Mouse (Mus musculus): ENCODE results near the gene Gm49358. TPM values are rescaled to one million over a fixed set of nuclear protein-coding genes. Genes with fewer than 3 reads are reported as not detected.

The Gm49358 gene
- polyA plus RNA-seq, 1 experiment = not detected

DNA sequence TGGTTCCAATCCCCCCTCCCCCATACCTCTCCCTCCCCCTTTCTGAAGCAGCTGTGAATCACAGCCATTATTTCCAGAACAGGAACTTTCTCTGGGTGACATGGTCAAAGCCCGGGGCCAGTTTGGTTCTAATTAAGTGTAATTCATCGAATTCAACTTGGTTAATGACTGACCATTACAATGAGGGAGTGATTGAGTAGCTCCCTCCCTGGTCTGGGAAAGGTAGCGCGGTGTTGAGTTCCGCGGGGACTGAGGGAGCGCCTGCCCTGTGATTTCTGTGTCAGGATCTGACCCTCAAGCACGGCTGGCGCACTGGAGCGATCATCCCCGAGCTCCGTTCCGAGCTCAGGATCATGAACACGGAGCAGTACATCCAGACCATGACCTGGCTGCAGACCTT lies 61.1 kb downstream of the Gm49358 start:
- Histone ChIP-seq H3K36me3 (replicated peaks; ENCODE audit: low read length) (peaks cover 100% of the 10 kb centered on the region), H3K4me3 (replicated peaks) (no peak overlapping the region)
- TF ChIP-seq GATA1 (IDR thresholded peaks at IDR 0.05; ENCODE audit: borderline replicate concordance, low read length) (no peak), FLI1 (IDR thresholded peaks at IDR 0.05; ENCODE audit: low read length) (no peak)

DNA sequence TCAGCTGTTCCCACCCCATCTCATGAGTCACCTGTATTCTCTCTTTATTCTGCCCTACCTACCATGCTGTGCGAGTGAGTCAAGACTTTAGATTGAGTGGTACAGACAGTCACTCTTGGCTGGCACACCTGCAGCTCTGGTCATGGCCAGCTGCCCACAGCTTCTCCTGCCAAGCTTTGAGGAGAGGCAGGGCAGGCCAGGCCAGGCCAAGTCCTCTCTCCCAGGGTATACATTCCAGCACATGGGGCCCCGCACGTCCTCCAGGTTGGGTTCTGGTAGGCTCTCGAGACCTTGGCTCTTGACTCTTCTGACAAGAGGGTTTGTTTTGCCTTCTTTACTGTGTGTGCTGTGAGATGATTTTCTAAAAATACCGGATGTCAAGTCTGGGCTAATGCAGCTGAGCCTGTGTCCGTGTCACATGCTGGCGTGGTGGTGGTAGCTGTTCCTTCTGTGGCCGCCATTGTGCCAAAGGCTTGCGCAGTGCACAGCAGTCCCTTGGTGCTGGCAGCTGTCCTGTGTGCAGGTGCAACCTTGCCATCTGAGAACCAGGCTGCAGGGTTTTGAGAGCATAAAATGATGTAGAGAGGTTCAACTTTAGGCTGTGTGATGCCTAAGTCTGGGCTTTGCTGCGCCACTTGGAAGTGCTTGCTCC lies 62.2 kb downstream of the Gm49358 start:
- peaks cover 98% of the 10 kb centered on the region for H3K36me3 ChIP-seq (replicated peaks; ENCODE audit: low read length)
- no peak overlapping the region for H3K4me3 ChIP-seq (replicated peaks)
- TF ChIP-seq FLI1 (IDR thresholded peaks at IDR 0.05; ENCODE audit: low read length) = no peak
- TF ChIP-seq GATA1 (IDR thresholded peaks at IDR 0.05; ENCODE audit: borderline replicate concordance, low read length) = no peak
- no peaks in the 10 kb centered on the region; the same call in 1 of the 2 replicates for H3K4me1 ChIP-seq
- peaks cover 14% of the 10 kb centered on the region for H3K9me3 ChIP-seq
- no peaks in the 10 kb centered on the region for H3K27me3 ChIP-seq (replicated peaks)

More for the DNA sequence above, 61.1 kb downstream of the Gm49358 start:
- Histone ChIP-seq H3K9me3 (peaks cover 14% of the 10 kb centered on the region), H3K4me1 (peaks cover 2% of the 10 kb centered on the region; the same call in 1 of the 2 replicates), H3K27me3 (replicated peaks) (no peaks in the 10 kb centered on the region)

DNA sequence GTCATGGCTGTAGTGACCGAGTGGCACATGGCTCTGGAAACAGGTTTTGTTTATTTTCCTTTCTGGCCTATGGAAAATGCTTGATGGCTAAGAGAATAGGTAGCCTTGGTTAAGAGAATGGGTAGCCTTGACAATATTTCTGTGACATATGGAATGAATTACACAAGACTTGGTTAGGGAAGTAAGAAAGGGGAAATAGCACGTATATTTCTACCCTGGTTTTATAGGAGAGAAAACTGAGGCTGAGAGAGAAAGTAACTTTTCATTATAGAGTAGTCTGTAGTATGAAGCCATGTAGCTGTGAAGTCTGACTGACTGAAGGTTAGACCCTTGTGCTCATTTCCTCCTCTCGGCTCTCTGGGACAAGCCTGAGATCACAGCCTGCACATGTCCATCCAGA lies 63.2 kb downstream of the Gm49358 start:
- H3K36me3 ChIP-seq (replicated peaks; ENCODE audit: low read length) = peaks cover 98% of the 10 kb centered on the region
- TF ChIP-seq GATA1 (IDR thresholded peaks at IDR 0.05; ENCODE audit: borderline replicate concordance, low read length) = no peak
- TF ChIP-seq FLI1 (IDR thresholded peaks at IDR 0.05; ENCODE audit: low read length) = no peak
- peaks cover 14% of the 10 kb centered on the region for H3K9me3 ChIP-seq

DNA sequence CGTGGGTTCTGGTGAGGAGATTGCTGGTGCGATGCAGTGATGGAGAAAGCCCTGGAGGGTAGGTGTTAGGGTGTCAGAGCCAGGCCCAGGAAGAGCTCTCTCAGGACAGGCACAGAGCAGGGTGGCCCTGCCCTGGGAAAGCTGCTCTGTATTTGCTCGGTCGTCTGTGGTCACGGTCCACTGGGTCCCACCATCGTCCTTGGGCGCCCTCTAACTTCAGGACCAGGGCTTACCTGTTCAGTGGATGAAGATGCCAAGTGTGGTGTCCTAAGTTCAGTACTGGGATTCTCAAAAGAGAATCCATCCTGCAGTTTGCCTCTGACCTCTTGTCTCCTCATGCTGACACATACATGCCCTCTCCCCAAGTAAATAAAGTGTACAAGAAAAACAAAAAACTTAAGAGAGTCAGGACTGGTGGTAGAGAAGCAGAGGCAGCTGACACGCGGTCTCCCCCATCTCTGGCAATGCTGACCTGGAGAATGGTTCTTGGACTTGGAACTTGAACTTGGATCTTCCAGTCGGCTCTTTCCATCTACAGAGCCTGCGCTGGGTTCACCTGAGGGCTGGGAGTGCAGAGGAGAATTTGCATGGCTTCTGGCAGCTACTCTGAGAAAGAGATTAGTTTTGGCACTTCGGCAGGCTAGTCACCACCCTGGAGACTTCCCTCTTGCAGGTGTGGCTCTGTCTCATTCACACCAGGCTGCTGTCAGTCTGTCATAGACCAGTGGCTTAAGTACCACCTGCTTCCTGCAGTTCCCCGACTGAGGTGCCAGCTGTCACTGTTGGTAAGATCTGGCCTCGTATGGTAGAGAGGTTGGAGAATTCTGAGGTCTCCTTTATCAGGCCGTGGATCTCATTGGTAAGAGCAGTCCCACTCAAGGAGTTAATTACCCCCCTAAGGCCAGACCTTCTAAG lies 64.7 kb downstream of the Gm49358 start:
- TF ChIP-seq GATA1 (IDR thresholded peaks at IDR 0.05; ENCODE audit: borderline replicate concordance, low read length) (no peak), FLI1 (IDR thresholded peaks at IDR 0.05; ENCODE audit: low read length) (no peak)
- H3K9me3 ChIP-seq = peaks cover 14% of the 10 kb centered on the region
- no peaks in the 10 kb centered on the region for H3K27me3 ChIP-seq (replicated peaks)
- peaks cover 6% of the 10 kb centered on the region for H3K4me1 ChIP-seq
- H3K36me3 ChIP-seq (replicated peaks; ENCODE audit: low read length) = peaks cover 98% of the 10 kb centered on the region
- H3K4me3 ChIP-seq (replicated peaks) = no peak overlapping the region

More for the DNA sequence above, 63.2 kb downstream of the Gm49358 start:
- no peak overlapping the region for H3K4me3 ChIP-seq (replicated peaks)
- no peaks in the 10 kb centered on the region for H3K27me3 ChIP-seq (replicated peaks)
- no peaks in the 10 kb centered on the region; the same call in 1 of the 2 replicates for H3K4me1 ChIP-seq

DNA sequence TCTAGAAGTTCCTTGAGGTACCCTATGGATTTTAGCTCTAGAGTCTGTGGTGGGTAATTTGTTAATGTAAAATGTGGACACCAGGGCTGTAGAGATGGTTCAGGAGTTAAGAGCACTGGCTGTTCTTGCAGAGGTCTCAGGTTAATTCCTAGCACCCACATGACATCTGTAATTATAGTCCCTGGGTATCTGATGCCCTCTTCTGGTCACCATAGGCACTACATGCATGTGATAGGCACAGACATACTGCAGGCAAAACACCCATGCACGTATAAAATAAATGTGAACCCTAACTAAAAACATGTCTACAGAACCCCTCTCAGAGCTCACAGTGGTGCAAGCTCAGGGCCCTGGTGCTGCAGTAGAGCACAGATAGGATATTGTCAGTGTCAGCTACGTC lies 65.7 kb downstream of the Gm49358 start:
- TF ChIP-seq GATA1 (IDR thresholded peaks at IDR 0.05; ENCODE audit: borderline replicate concordance, low read length) (no peak), FLI1 (IDR thresholded peaks at IDR 0.05; ENCODE audit: low read length) (no peak)
- Histone ChIP-seq H3K9me3 (peaks cover 14% of the 10 kb centered on the region), H3K4me1 (peaks cover 6% of the 10 kb centered on the region), H3K36me3 (replicated peaks; ENCODE audit: low read length) (peaks cover 98% of the 10 kb centered on the region), H3K27me3 (replicated peaks) (no peaks in the 10 kb centered on the region), H3K4me3 (replicated peaks) (no peak overlapping the region)

DNA sequence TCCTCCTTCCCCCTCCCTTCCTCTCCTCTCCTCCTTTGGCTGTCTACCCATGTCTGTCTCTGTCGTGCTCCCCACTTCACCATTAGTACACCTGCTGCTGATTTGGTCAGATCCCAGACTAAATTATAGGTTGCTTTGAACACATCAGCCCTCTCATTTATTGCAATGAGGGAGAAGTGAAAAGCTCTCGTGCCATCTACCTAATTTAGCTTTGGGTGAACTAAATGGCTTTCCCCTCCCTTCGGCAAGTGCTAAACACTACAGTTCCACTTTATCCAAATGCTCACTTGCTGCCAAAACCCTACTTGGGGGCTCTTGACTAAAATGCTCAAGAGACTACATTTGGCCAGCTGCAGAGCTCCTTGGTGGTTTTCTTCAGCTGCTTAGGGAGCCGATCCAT lies 73.0 kb downstream of the Gm49358 start:
- H3K27me3 ChIP-seq (replicated peaks) = no peaks in the 10 kb centered on the region
- peaks cover 14% of the 10 kb centered on the region; the same call in 1 of the 2 replicates for H3K4me1 ChIP-seq
- H3K4me3 ChIP-seq (replicated peaks) = no peak overlapping the region
- H3K9me3 ChIP-seq = no peaks in the 10 kb centered on the region
- H3K36me3 ChIP-seq (replicated peaks; ENCODE audit: low read length) = peaks cover 80% of the 10 kb centered on the region
- TF ChIP-seq FLI1 (IDR thresholded peaks at IDR 0.05; ENCODE audit: low read length) = no peak
- TF ChIP-seq GATA1 (IDR thresholded peaks at IDR 0.05; ENCODE audit: borderline replicate concordance, low read length) = no peak

DNA sequence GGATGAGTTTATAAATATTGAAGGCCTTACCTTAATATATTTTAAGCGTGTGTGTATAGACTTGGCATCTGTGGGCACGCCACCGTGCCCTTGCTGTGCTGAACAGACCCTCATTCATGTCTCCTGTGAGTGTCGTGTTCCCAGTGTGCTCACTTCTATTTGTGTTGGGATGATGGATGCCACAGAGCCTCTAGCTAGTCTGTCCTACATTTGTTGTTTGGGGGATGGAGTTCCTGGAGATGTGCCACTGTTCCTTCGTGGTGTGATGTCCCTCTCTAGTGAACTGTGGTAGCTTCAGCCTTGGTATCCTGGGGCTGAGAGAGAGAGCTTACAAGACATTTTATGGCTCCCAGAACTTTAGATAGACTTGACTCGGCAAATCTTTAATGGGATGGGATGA lies 75.1 kb downstream of the Gm49358 start:
- H3K27me3 ChIP-seq (replicated peaks) = no peaks in the 10 kb centered on the region
- H3K4me1 ChIP-seq = peaks cover 7% of the 10 kb centered on the region; the same call in 1 of the 2 replicates
- H3K9me3 ChIP-seq = no peaks in the 10 kb centered on the region
- H3K36me3 ChIP-seq (replicated peaks; ENCODE audit: low read length) = peaks cover 64% of the 10 kb centered on the region
- TF ChIP-seq FLI1 (IDR thresholded peaks at IDR 0.05; ENCODE audit: low read length) = no peak
- no peak for TF ChIP-seq GATA1 (IDR thresholded peaks at IDR 0.05; ENCODE audit: borderline replicate concordance, low read length)
- H3K4me3 ChIP-seq (replicated peaks) = no peak overlapping the region

DNA sequence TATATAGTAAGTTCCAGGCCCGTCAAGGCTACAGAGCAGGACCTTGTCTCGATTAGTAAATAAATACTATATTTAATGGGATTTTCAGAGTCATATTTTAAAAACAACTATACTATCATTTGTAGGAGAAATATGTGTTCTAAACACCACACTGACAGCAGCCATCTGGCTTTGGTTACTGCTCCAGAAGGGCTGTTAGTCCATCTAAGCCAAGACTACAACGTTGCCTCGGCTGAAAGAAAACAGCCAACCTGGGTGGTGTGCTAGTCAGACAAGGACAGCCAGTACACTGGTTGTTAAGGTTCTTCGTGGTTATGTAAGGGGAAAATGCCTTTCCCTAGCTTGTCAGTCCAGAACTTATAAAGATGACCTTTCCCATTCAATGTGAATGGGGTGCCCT lies 78.9 kb downstream of the Gm49358 start:
- H3K36me3 ChIP-seq (replicated peaks; ENCODE audit: low read length) = peaks cover 41% of the 10 kb centered on the region
- no peaks in the 10 kb centered on the region for H3K27me3 ChIP-seq (replicated peaks)
- H3K4me1 ChIP-seq = peaks cover 7% of the 10 kb centered on the region; the same call in 1 of the 2 replicates
- no peaks in the 10 kb centered on the region for H3K9me3 ChIP-seq
- TF ChIP-seq FLI1 (IDR thresholded peaks at IDR 0.05; ENCODE audit: low read length) (no peak), GATA1 (IDR thresholded peaks at IDR 0.05; ENCODE audit: borderline replicate concordance, low read length) (no peak)
- no peak overlapping the region for H3K4me3 ChIP-seq (replicated peaks)

DNA sequence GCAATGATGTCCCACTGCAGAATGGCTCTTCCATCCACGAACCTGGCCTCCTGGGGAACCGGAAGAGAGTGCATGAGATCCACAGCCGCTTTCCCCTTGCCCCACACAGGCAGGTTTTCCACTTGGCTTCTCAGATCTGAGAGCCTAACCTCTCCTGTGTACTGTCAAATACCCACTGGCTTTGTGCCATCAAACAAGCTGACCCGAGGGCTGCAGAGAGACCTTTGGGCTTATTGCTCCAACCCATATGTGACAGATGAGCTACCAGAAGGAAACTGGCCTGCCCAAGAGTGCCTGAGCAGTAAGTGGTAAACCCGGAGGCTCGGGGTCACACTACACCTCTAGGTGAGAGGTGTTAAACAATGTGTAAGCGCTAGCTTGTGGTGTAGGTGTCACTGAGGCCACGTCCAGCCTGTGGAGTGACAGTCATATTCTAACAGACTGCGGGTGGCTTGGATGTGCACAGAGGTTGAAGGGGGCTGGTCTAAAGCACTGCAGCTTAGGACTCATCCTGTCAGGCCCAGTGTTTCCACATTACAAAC lies 83.2 kb downstream of the Gm49358 start:
- no peak overlapping the region for H3K4me3 ChIP-seq (replicated peaks)
- TF ChIP-seq FLI1 (IDR thresholded peaks at IDR 0.05; ENCODE audit: low read length) = no peak

More for the DNA sequence above, 83.2 kb downstream of the Gm49358 start:
- Histone ChIP-seq H3K9me3 (no peaks in the 10 kb centered on the region), H3K4me1 (no peaks in the 10 kb centered on the region), H3K27me3 (replicated peaks) (peaks cover 3% of the 10 kb centered on the region), H3K36me3 (replicated peaks; ENCODE audit: low read length) (peaks cover 12% of the 10 kb centered on the region)

Data from megakaryocyte, embryonic 14.5 days (primary cell).